Mouse (Mus musculus) monocyte, adult 5-6 weeks (primary cell): ENCODE data around the gene Dis3. TPM values are rescaled to one million over a fixed set of nuclear protein-coding genes. Genes with fewer than 3 reads are reported as not detected.
"Not testable (repeated sequence)": the region's sequence is repeated elsewhere in the genome, so short reads cannot be mapped to it uniquely, and the experiment has no call there.

Source experiments
- ATAC-seq: fragments of 153-309, 156-312 bp; replicated peaks from 2 replicates; pipeline ENCODE4 v1.8.0; 2017; ENCODE audit warnings: mild to moderate bottlenecking; ENCODE audit not compliant: low TSS enrichment, insufficient number of reproducible peaks, severe bottlenecking, poor library complexity, low FRiP score
- total RNA-seq: library from RNA; stranded (forward); fragments of 200-1000, 200-491, 200-594 nt; gene quantifications from 3 replicates; pipeline ENCODE4 v1.2.3, GENCODE M21; 2017

Gene Dis3
- total RNA-seq, 1 experiment from 2014 or later = 6.2 TPM

DNA sequence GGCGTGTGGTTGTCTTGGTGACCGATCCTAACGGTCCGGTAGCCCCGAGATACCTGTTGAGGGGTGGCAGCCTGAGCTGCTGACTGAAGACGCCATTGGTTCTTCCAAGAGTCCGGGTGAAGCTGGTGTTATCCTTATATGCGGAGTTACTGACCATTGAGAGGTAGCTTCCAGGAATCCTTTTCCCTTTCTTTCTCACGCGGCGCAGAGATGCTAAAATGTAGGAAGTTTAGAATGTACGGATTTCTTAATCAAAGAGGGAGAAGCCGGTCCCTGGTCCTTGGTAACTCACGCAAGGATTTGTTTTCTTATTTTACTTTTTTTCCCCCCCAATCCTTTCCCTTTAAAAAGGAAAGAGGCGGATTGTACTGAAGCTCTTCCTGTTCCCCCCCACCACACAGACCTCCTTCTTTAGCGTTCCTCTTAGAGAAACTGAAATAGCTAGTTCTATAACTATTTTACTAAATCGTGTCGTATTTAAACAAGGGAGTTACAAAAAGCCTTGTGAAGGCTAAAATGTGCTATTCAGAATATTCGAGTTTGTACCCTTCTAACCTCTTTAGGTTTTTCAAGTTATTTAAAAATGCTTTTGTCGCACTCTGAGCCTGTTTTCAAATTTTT is 507 bp upstream of the Dis3 start:
- ATAC-seq = no peak

- no peak for ATAC-seq
Observed at GRCm38 (mm10) chr14:99088947-99089346, 10.6 kb downstream of the Dis3 start.

DNA sequence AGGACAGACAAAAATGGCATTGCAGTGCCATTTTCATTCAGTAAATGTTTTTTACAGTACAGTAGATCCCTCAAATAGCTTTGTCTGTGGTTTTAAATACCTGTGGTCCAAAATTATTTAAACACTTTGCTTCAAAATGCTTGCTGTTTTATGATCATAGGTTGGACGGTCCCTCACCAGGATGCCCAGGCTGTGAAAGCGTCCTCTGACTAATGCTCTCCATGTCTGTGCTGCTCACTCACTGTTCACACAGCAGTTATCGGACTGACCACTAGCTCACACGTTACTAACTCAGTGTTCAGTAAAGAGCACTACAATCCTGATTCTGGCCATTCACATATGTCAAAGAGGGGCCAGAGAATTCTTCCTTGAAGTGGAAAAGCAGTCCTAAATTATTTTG is 28.4 kb downstream of the Dis3 start:
- no peak for ATAC-seq

GRCm38 (mm10) chr14:99063091-99063490 is 36.5 kb downstream of the Dis3 start:
- ATAC-seq = 0 out of 2 replicates have a peak, but pooled peaks have one; percentile 35

DNA sequence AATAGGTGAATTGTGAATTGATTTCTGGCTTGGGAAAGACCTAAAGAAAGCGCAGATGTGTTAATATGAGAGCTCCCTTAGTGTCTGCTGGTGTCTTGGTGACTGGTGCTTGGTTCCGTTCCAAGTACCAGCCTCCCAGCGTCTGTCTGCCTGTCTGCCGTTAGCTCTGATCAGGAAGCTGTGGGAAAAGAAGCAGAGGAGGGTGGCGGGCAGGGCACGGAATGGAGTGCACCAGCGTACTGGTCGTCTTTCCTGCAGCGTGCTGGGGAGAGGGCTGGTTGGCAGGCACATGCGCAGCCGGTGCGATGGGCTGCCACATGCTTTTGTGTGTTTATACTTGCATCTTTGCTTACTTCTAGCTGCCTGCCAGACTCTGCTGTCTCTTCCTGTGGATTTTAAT is 39.0 kb downstream of the Dis3 start:
- no peak for ATAC-seq

- no peak for ATAC-seq
Observed at GRCm38 (mm10) chr14:99058959-99059586, 40.5 kb downstream of the Dis3 start.

GRCm38 (mm10) chr14:99046782-99047181 is 52.8 kb downstream of the Dis3 start:
- ATAC-seq = no peak

DNA sequence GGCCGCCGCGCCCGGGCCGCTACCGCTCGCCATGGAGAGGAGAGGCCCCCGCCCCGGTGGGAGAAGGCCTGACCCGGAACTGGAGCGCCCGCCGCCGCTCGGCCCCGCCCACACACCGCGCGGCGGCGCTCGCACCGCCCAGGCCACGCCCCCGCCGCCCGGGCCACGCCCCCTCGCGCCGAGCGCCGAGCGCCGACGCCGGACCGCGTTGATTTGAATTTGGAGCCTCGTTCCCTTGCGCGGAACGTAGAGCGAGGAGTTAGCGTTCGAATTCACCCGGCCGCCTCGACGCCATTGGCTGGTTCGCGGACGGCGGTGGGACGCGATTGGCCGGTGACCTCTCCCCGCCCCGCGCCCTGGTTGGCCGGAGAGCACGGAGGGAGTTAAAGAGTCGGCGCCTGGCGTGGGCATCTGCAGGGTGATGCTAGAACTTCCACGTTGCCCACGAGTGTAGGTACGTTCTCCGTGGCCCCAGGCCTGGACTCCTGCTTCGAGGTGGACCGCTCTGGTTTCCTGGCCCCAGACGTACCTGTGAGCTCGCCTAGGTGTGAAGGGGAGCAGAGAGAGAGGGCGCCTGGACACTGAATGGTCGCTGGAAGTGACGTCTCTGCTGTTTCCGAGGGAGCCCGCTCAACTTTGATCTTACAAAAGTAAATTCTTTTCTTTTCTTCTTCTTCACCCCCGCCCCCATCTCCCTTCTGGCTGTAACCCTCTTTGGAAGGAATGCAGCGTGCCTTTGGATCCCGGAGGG is 53.4 kb downstream of the Dis3 start, which contains the start of the genes Mzt1 and Bora:
Gene Mzt1, minus strand, starts transcription at position 104 of the 751 bp plus-strand sequence.
Gene Bora, plus strand, starts transcription at position 192 of the 751 bp plus-strand sequence.
- peak; percentile 93 for ATAC-seq

DNA sequence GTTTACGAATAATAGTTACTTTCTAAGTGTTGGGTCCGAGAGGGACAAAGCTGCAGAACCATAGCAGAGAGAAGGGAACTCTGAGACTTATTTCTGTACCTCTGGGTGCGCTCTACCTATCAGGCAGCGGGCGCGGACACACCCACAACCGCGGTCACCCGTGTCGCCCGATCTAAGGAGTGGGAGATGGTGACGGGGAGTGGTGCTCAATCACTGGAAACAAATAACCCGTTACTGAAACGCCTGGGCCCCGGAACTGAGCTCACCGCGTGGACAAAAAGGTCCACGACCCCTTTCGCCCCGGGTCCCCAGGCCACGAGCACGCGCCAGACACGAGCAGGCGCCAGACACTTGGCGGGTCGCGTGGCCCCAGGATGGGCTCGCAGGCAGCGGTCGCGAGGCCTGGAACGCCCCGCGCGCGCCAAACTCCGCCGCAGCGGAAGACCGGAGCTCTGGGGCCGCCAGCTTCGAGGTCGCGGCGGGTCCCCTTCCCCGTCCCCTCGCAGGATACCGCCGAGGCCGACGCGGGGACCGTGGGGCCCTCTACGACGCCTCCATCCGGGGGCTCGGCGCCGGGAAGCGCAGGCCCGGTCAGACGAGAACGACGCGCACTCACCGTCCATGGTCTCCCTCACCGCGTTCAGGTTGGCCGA is 54.1 kb downstream of the Dis3 start:
- ATAC-seq = peak; percentile 42; the same call in 1 of the 2 replicates

- ATAC-seq = no peak
Observed at GRCm38 (mm10) chr14:99044718-99045117, 54.9 kb downstream of the Dis3 start.

DNA sequence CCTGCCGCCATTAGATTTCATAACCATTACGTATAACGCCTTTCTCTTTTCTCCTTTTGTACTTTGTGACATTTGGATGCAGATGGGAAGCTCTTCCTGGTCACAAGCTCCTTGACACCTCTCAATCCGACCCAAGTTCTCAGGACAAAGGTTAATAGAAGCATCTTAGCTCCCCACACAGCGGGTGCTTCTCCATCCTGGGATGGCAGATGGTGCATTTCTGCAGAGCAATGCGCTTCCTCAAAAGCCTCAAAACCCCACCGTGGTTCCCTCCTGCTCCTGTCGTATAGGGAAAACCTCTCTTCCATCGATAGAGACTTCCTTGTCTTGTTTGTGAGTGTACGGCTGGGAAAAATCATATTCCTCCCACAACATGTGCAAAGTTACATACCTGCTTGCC is 55.5 kb downstream of the Dis3 start:
- no peak for ATAC-seq

GRCm38 (mm10) chr14:99043499-99043898 is 56.1 kb downstream of the Dis3 start:
- no peak for ATAC-seq

DNA sequence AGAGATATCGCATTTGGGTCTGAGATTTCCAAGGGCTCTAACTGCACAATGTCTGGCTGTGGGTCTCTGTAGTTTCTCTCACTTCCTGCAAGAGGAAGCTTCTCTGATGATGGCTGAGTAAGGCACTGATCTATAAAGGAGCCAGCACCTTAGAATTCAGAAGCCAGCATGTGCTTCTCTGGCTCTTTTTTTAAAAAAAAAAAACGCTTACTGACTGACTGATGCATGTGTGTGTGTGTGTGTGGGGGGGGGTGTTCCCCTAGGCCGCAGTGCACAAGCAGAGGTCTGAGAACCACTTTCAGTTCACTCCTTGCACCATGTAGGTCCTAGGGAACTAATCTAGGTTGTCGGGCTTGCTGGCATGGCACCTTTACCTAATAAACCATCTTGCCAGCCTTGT is 58.2 kb downstream of the Dis3 start:
- ATAC-seq = no peak

GRCm38 (mm10) chr14:99039308-99039707 is 60.3 kb downstream of the Dis3 start:
- ATAC-seq = not testable (repeated sequence)

- ATAC-seq = no peak
Observed at GRCm38 (mm10) chr14:99037703-99038102, 61.9 kb downstream of the Dis3 start.

DNA sequence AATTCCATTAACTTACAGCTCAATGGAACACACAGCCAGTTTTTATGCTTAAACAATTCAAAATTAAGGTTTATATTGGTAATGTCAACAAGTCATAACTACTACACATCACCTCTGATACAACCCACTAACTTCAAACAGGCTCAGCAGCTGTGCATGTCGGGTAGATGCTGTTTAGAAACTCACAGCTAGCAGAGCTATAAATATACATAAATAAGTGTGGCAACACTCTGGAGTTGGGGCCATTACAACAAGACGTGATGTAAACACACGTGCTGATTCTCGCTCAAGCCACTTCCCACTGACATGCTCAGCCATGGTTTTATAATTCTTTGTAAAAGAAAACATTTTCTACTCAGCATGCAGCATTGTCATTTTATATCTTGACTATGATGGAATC is 63.5 kb downstream of the Dis3 start:
- no peak; the same call in 1 of the 2 replicates for ATAC-seq

DNA sequence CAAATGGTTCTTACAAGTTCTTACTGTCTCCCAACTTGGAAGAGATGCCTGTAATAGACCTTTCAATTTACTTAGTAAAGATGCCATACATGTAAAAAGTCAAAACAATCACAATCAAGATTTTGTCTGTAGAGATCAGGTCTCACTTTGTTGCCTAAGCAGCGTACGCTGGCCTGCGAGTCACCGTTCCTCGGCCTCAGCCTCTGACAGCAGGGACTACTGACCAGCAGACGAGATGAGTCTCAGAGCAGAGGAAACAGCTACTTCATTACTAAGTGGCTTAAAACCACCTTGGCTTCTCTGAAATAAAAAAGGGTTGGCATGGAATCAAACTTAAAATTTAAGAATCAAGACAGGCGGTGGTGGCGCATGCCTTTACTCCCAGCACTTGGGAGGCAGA is 64.7 kb downstream of the Dis3 start:
- ATAC-seq = not testable (repeated sequence)

DNA sequence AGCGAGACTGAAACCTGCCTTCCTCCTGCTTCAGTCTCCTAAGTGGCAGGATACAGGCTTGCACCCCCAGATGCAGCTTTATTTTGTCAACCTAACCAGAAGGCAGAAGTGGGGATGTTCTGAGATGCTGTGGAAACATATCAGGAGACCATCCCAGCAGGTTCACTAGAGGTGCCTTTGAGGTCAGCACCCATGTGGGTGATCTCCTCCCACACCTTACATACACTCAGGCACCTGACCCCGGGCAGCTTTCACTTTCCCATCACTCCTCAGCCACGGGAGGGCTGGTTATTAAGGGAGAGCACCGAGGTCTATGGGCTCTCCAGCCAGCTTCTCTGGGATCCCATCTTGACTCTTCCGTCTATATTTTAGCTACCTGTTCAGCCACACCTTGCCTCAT is 67.0 kb downstream of the Dis3 start:
- no peak for ATAC-seq

- no peak for ATAC-seq
Observed at GRCm38 (mm10) chr14:99031337-99031873, 68.2 kb downstream of the Dis3 start.
